ENCODE assay signal across 12 mouse cellular contexts in the genomic region with DNA sequence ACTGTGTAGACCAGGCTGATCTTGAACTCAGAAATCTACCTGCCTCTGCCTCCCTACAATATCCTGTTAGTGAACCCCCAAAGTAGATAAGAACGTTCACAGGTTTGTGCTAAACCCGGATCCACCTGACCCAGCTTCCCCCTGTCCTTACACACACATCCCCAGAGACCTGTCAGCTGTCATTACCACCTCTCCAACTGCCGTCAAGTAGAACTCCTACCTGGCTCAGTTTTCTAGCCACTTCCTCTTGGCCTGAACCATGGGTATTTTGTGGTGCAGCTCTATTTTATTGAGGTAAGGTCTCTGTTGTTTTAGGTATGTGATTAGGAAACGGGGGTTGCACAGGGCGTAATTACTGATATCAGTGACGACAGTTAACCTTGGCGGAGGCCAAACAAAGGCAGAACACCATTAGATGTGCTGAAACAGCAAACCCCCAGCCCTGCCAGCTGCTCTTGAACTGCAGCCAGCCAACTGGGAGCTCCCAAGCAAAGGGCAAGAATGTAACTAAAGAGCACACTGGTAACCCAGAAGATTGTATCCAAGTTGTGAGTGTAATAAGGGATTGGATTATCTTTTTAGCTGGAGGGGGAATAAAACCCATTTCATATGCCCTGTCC. TPM values are rescaled to one million over a fixed set of nuclear protein-coding genes. Genes with fewer than 3 reads are reported as not detected.
A peak's percentile ranks its signal among the peaks of the same experiment; 100 is the strongest.
DNase-seq lines count a peak whose midpoint lies in the region; ATAC-seq and TF ChIP-seq lines count a peak whose summit lies in the region.
"Had no signal": no experiment of that assay in that cellular context is flagged by ENCODE, and none has a peak within 500 bp of the region (broad histone marks: within the 10 kb centered on the region; RNA-seq: fewer than 3 reads in every experiment).

No protein-coding gene starts in this region.

- no peaks in the 10 kb centered on the region for H3K9me3 ChIP-seq in forebrain, postnatal 0 days (ENCODE audit: low read length)
- no peaks in the 10 kb centered on the region for H3K9me3 ChIP-seq in forebrain, embryonic 13.5 days (replicated peaks)
- no peaks in the 10 kb centered on the region for H3K9me3 ChIP-seq in lung, postnatal 0 days (ENCODE audit: low read length)
- H3K9me3 ChIP-seq: neural tube, embryonic 12.5 days had no signal

- H3K36me3 ChIP-seq in forebrain, postnatal 0 days (ENCODE audit: insufficient read depth) = no peaks in the 10 kb centered on the region
- H3K36me3 ChIP-seq in forebrain, embryonic 13.5 days (ENCODE audit: poor library complexity, severe bottlenecking) = no peaks in the 10 kb centered on the region
- no peaks in the 10 kb centered on the region for H3K36me3 ChIP-seq in lung, postnatal 0 days (ENCODE audit: insufficient read depth, low read length)
- H3K36me3 ChIP-seq: neural tube, embryonic 12.5 days had no signal

- H3K4me1 ChIP-seq in forebrain, postnatal 0 days (ENCODE audit: insufficient read depth) = no peaks in the 10 kb centered on the region
- H3K4me1 ChIP-seq in forebrain, embryonic 13.5 days = no peaks in the 10 kb centered on the region
- H3K4me1 ChIP-seq in lung, postnatal 0 days (ENCODE audit: insufficient read depth, low read depth, low read length) = no peaks in the 10 kb centered on the region
- H3K4me1 ChIP-seq: neural tube, embryonic 12.5 days had no signal

- no peak overlapping the region for H3K4me2 ChIP-seq in forebrain, postnatal 0 days (ENCODE audit: low read depth)
- H3K4me2 ChIP-seq in forebrain, embryonic 13.5 days = no peak overlapping the region
- no peak overlapping the region for H3K4me2 ChIP-seq in lung, postnatal 0 days (replicated peaks; ENCODE audit: low read depth, low read length)
- H3K4me2 ChIP-seq: neural tube, embryonic 12.5 days had no signal

- no peaks in the 10 kb centered on the region for H3K27me3 ChIP-seq in forebrain, postnatal 0 days (ENCODE audit: insufficient read depth, low read length)
- no peaks in the 10 kb centered on the region for H3K27me3 ChIP-seq in forebrain, embryonic 13.5 days
- no peaks in the 10 kb centered on the region for H3K27me3 ChIP-seq in lung, postnatal 0 days (replicated peaks; ENCODE audit: insufficient read depth, low read length)
- H3K27me3 ChIP-seq: neural tube, embryonic 12.5 days had no signal

- no peak for TF ChIP-seq CTCF in forebrain, postnatal 0 days (IDR thresholded peaks at IDR 0.05; ENCODE audit: low read depth)
- TF ChIP-seq CTCF in lung, postnatal 0 days (IDR thresholded peaks at IDR 0.05) = no peak

- DNase-seq in forebrain, postnatal 0 days = peak; percentile 5
- DNase-seq in lung, postnatal 14 days = peak; percentile 8
- no peak for DNase-seq in lung, postnatal 0 days (ENCODE audit: low spot score)
- peak; percentile 21 for DNase-seq in gastrocnemius, postnatal 25 days
- DNase-seq in right cerebral cortex, postnatal 36 days (ENCODE audit: low spot score in 2 of 2) = no peak
- DNase-seq in c-Kit-positive CD71-positive TER-119-positive erythroid progenitor cells, embryonic 14.5 days (ENCODE audit: low spot score) = no peak

- no peak for ATAC-seq in forebrain, postnatal 0 days
- ATAC-seq in forebrain, embryonic 13.5 days = no peak
- no peak for ATAC-seq in lung, postnatal 0 days
- ATAC-seq in neutrophil, adult 5-6 weeks (ENCODE audit: extremely low read depth, insufficient number of reproducible peaks, low FRiP score, poor library complexity, severe bottlenecking) = peak; percentile 39; the same call in 1 of the 2 replicates
- ATAC-seq: activated CD4-positive, CD25-positive, alpha-beta regulatory T cell, adult 4 months had no signal

- H3K9ac ChIP-seq in forebrain, postnatal 0 days = no peak overlapping the region
- no peak overlapping the region for H3K9ac ChIP-seq in forebrain, embryonic 13.5 days
- H3K9ac ChIP-seq in lung, postnatal 0 days (replicated peaks; ENCODE audit: low read depth) = no peak overlapping the region
- H3K9ac ChIP-seq: neural tube, embryonic 12.5 days had no signal

- H3K4me3 ChIP-seq in forebrain, postnatal 0 days (ENCODE audit: low read depth, low read length) = no peak overlapping the region
- no peak overlapping the region for H3K4me3 ChIP-seq in forebrain, embryonic 13.5 days
- no peak overlapping the region for H3K4me3 ChIP-seq in lung, postnatal 0 days (ENCODE audit: low read depth, low read length)
- H3K4me3 ChIP-seq: neural tube, embryonic 12.5 days had no signal

- WGBS in forebrain, postnatal 0 days = 53% methylated on average over 7 of the region's 7 CpGs
- WGBS in forebrain, embryonic 13.5 days = 71% methylated on average over 7 of the region's 7 CpGs
- WGBS in lung, postnatal 0 days = 49% methylated on average over 7 of the region's 7 CpGs

- TF ChIP-seq EP300 in lung, postnatal 0 days (IDR thresholded peaks at IDR 0.05) = no peak

- H3K27ac ChIP-seq in forebrain, postnatal 0 days (ENCODE audit: low read depth, low read length) = no peak overlapping the region
- H3K27ac ChIP-seq in forebrain, embryonic 13.5 days = no peak overlapping the region
- no peak overlapping the region for H3K27ac ChIP-seq in lung, postnatal 0 days (ENCODE audit: low read length)
- H3K27ac ChIP-seq: neural tube, embryonic 12.5 days had no signal

RNA-seq across cellular contexts. Expression of gene Gpr55, which starts 21.0 kb away (rescaled TPM):
- total RNA-seq in forebrain, postnatal 0 days (2014; rRNA removed) = 0.05 and 0.08 TPM in 2 replicates
- polyA plus RNA-seq in forebrain, postnatal 0 days (2015; fragmentation: Nextera tagmentation; extraction: Ambion mirVana) = 0.08 and 0.12 TPM in 2 replicates
- polyA plus RNA-seq in forebrain, embryonic 13.5 days (2015; fragmentation: Nextera tagmentation; extraction: Ambion mirVana) = 0.08 TPM in 1 of 2 replicates, not detected in the other
- 0.14 and 0.26 TPM in 2 replicates for polyA plus RNA-seq in lung, postnatal 0 days (2015; fragmentation: Nextera tagmentation; extraction: Ambion mirVana)
- not detected for total RNA-seq in gastrocnemius, postnatal 25 days (2021)
- total RNA-seq in neutrophil, adult 5-6 weeks (2017) = 0.81 and 1.4 TPM in 2 replicates
- total RNA-seq: common myeloid progenitor, adult 5-6 weeks; gastrocnemius, postnatal 4 days had no signal

RNA-seq across cellular contexts. Expression of gene Spata3, which starts 34.8 kb away (rescaled TPM):
- total RNA-seq in forebrain, postnatal 0 days (2014; rRNA removed) = 0.54 TPM in 1 of 2 replicates, not detected in the other
- polyA plus RNA-seq in forebrain, postnatal 0 days (2015; fragmentation: Nextera tagmentation; extraction: Ambion mirVana) = 0.92 and 0.94 TPM in 2 replicates
- polyA plus RNA-seq in forebrain, embryonic 13.5 days (2015; fragmentation: Nextera tagmentation; extraction: Ambion mirVana) = 0.19 TPM in 1 of 2 replicates, not detected in the other
- polyA plus RNA-seq in lung, postnatal 0 days (2015; fragmentation: Nextera tagmentation; extraction: Ambion mirVana) = not detected in 2 replicates
- not detected for total RNA-seq in gastrocnemius, postnatal 25 days (2021)
- total RNA-seq in neutrophil, adult 5-6 weeks (2017) = not detected in 2 replicates
- total RNA-seq: common myeloid progenitor, adult 5-6 weeks; gastrocnemius, postnatal 4 days had no signal
- polyA plus RNA-seq: neural tube, embryonic 12.5 days had no signal

RNA-seq across cellular contexts. Expression of gene 4933407L21Rik, which starts 53.6 kb away (rescaled TPM):
- total RNA-seq in forebrain, postnatal 0 days (2014; rRNA removed) = 6.7 and 9.8 TPM in 2 replicates
- polyA plus RNA-seq in forebrain, postnatal 0 days (2015; fragmentation: Nextera tagmentation; extraction: Ambion mirVana) = 6.2 and 8.6 TPM in 2 replicates
- polyA plus RNA-seq in forebrain, embryonic 13.5 days (2015; fragmentation: Nextera tagmentation; extraction: Ambion mirVana) = 3.7 and 5.2 TPM in 2 replicates
- polyA plus RNA-seq in lung, postnatal 0 days (2015; fragmentation: Nextera tagmentation; extraction: Ambion mirVana) = 0.11 and 0.30 TPM in 2 replicates
- total RNA-seq in gastrocnemius, postnatal 25 days (2021) = not detected
- total RNA-seq in neutrophil, adult 5-6 weeks (2017) = 0.23 TPM in 1 of 2 replicates, not detected in the other
- total RNA-seq: common myeloid progenitor, adult 5-6 weeks had no signal

Comparison
In these comparisons a context has a peak if more than half of its experiments do, and no peak if none do; other contexts are left out.
1. DNase-seq: peak in forebrain, postnatal 0 days (single experiment), lung, postnatal 14 days (single experiment) and gastrocnemius, postnatal 25 days (single experiment); none in lung, postnatal 0 days (single experiment), right cerebral cortex, postnatal 36 days (0 of 2) and c-Kit-positive CD71-positive TER-119-positive erythroid progenitor cells, embryonic 14.5 days (single experiment).